Comparison of ENCODE assay signal across 7 mouse cellular contexts in the genomic region with DNA sequence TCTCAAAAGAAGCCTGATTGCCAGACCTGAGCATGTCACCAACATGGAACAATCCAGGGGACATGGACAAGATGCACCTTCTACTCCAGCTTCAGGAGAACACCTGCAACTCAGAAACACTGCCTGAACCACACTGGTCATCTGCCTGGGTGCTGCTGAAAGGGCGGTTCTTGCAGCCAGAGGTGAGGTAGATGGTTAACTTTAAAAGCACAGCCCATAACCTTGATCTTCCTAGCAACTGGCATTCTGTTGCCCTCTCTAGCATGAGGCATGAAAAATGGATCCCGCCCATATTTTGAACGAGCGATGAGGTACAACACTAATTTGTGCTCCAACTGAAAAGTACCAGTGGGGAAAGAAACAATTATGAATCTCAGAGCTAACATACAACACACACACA. TPM values are rescaled to one million over a fixed set of nuclear protein-coding genes. Genes with fewer than 3 reads are reported as not detected.
A peak's percentile ranks its signal among the peaks of the same experiment; 100 is the strongest.
DNase-seq lines count a peak whose midpoint lies in the region; TF ChIP-seq lines count a peak whose summit lies in the region.

No protein-coding gene starts in this region.

- peaks cover 92% of the 10 kb centered on the region for H3K4me1 ChIP-seq in hindbrain, embryonic 10.5 days (replicated peaks)
- peaks cover 72% of the 10 kb centered on the region for H3K4me1 ChIP-seq in olfactory bulb, adult 2 months (ENCODE audit: control insufficient read depth, insufficient read depth, low read length)

- 72% methylated on average over 4 of the region's 4 CpGs for WGBS in hindbrain, embryonic 10.5 days
- WGBS in olfactory bulb, adult 2 months = 37% methylated on average over 4 of the region's 4 CpGs

- no peaks in the 10 kb centered on the region for H3K9me3 ChIP-seq in hindbrain, embryonic 10.5 days

- H3K4me3 ChIP-seq in layer of hippocampus, adult 2 months = peak overlapping the region; percentile 60
- peak overlapping the region; percentile 5; the same call in 1 of the 2 replicates for H3K4me3 ChIP-seq in hindbrain, embryonic 10.5 days
- no peak overlapping the region for H3K4me3 ChIP-seq in olfactory bulb, adult 2 months (ENCODE audit: insufficient read depth, low read depth, low read length)

- H3K27me3 ChIP-seq in hindbrain, embryonic 10.5 days (ENCODE audit: insufficient read depth, poor library complexity, severe bottlenecking) = no peaks in the 10 kb centered on the region

- no peak for DNase-seq in layer of hippocampus, adult 2 months (ENCODE audit: low spot score in 2 of 2)
- DNase-seq in layer of hippocampus, adult 9-11 months = no peak
- DNase-seq in hindbrain, embryonic 10.5 days (ENCODE audit: low spot score) = no peak
- DNase-seq in kidney, postnatal 25 days = peak; percentile 59 to 81
- no peak for DNase-seq in layer of hippocampus, postnatal 36 days
- no peak for DNase-seq in frontal cortex, postnatal 10 days (ENCODE audit: low spot score in 2 of 2)

- TF ChIP-seq CTCF in layer of hippocampus, adult 2 months (conservative IDR thresholded peaks at IDR 0.05) = no peak
- TF ChIP-seq CTCF in olfactory bulb, adult 2 months (IDR thresholded peaks at IDR 0.05; ENCODE audit: insufficient read depth, low read depth, low read length) = no peak

- no peak for TF ChIP-seq POLR2A in olfactory bulb, adult 2 months (IDR thresholded peaks at IDR 0.05; ENCODE audit: insufficient read depth, low read depth, low read length)

- H3K27ac ChIP-seq in layer of hippocampus, adult 2 months = peak overlapping the region; percentile 100
- peak overlapping the region; percentile 98 for H3K27ac ChIP-seq in hindbrain, embryonic 10.5 days
- peak overlapping the region; percentile 99 for H3K27ac ChIP-seq in olfactory bulb, adult 2 months (ENCODE audit: insufficient read depth, low read depth, low read length)

- peaks cover 39% of the 10 kb centered on the region for H3K36me3 ChIP-seq in hindbrain, embryonic 10.5 days

RNA-seq across cellular contexts. Expression of a gene that starts 21.6 kb away (rescaled TPM):
- 100 to 1,000 TPM; 173 to 186 TPM for total RNA-seq in layer of hippocampus, adult 2 months (2021)
- 60.0 and 65.2 TPM in 2 replicates for polyA plus RNA-seq in hindbrain, embryonic 10.5 days (2016; fragmentation: Nextera tagmentation; extraction: Ambion mirVana)
- 440 TPM in 1 of 2 replicates, not detected in the other for polyA plus RNA-seq in olfactory bulb, adult 2 months (2012; ENCODE audit: insufficient read depth, insufficient read length, low replicate concordance, missing spikeins)
- total RNA-seq in layer of hippocampus, postnatal 36 days (2021) = 100 to 1,000 TPM; 162 to 181 TPM

Comparison
In these comparisons a context has a peak if more than half of its experiments do, and no peak if none do; other contexts are left out.
1. DNase-seq: peak in kidney, postnatal 25 days (2 of 2); none in layer of hippocampus, adult 2 months (0 of 2), layer of hippocampus, adult 9-11 months (single experiment), hindbrain, embryonic 10.5 days (single experiment), layer of hippocampus, postnatal 36 days (0 of 2) and frontal cortex, postnatal 10 days (0 of 2).
2. Peak in every context shown above with its lines, with median percentiles within 50 percentile points of each other: H3K27ac ChIP-seq.